Mouse (Mus musculus): ENCODE measurements around the gene Ccng1. TPM values are rescaled to one million over a fixed set of nuclear protein-coding genes. Genes with fewer than 3 reads are reported as not detected.

The Ccng1 gene
- polyA plus RNA-seq (2014; fragmentation: Nextera tagmentation; extraction: Ambion mirVana), result 35.8 and 42.0 TPM in 2 replicates

DNA sequence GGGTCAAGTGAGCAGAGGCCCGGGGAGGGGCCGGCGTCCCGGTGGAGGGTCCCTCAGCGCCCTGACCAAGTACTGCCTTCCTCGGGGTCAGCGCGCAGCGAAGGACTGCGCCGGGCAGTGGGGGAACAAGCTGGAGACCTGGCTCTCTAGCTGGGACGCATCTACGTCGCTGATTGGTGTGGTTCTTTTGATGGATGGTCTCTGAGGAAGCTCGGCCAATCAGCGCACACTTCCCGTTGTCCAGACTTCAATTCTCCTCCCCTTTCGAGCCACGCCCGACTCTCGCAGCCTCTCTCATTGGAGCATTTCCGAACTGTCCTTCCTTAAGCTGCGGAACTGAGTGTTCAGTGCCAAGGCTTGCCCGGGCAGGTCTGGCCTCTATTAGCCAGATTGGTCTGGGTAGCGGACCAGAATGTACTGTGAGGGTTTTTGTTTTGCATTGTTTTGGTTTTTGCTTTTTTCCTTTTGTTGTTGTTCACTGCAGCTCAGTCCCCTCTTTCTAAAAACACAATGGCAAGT, at the start of gene Ccng1:
Gene Ccng1, minus strand, starts transcription at position 203 of the 519 bp plus-strand sequence.
- peak; percentile 97 for DNase-seq
- Histone ChIP-seq H3K9me3 (ENCODE audit: low read depth, low read length) (no peaks in the 10 kb centered on the region), H3K4me1 (ENCODE audit: insufficient read depth) (no peaks in the 10 kb centered on the region), H3K4me2 (peak within 1 kb of the TSS; percentile 64), H3K36me3 (ENCODE audit: insufficient read depth) (0 out of 2 replicates have a peak, but pooled peaks cover 6% of the 10 kb centered on the region), H3K27ac (ENCODE audit: low read depth) (peak within 1 kb of the TSS; percentile 6; the same call in 1 of the 2 replicates), H3K4me3 (ENCODE audit: low read depth, low read length) (peak within 1 kb of the TSS; percentile 75), H3K9ac (peak within 1 kb of the TSS; percentile 82), H3K27me3 (ENCODE audit: insufficient read depth, low read length) (no peaks in the 10 kb centered on the region)
- ATAC-seq (ENCODE audit: insufficient read depth), result peak; percentile 99
- WGBS, result under 1% methylated on average over 25 of the region's 25 CpGs
- TF ChIP-seq CTCF (IDR thresholded peaks at IDR 0.05; ENCODE audit: low read depth), result no peak

- H3K4me2 ChIP-seq, result no peak overlapping the region
- DNase-seq (no peak), ATAC-seq (ENCODE audit: insufficient read depth) (no peak)
- H3K9me3 ChIP-seq (ENCODE audit: low read depth, low read length), result no peaks in the 10 kb centered on the region
- H3K4me3 ChIP-seq (ENCODE audit: low read depth, low read length), result no peak overlapping the region
- no peaks in the 10 kb centered on the region for H3K36me3 ChIP-seq (ENCODE audit: insufficient read depth)
- no peak overlapping the region for H3K27ac ChIP-seq (ENCODE audit: low read depth)
- 56% methylated on average over 5 of the region's 5 CpGs for WGBS
- no peak for TF ChIP-seq CTCF (IDR thresholded peaks at IDR 0.05; ENCODE audit: low read depth)
- H3K27me3 ChIP-seq (ENCODE audit: insufficient read depth, low read length), result no peaks in the 10 kb centered on the region
- no peak overlapping the region for H3K9ac ChIP-seq
- no peaks in the 10 kb centered on the region for H3K4me1 ChIP-seq (ENCODE audit: insufficient read depth)
These were observed 35.2 kb upstream of the Ccng1 start for GRCm38 (mm10) chr11:40790307-40790706.

DNA sequence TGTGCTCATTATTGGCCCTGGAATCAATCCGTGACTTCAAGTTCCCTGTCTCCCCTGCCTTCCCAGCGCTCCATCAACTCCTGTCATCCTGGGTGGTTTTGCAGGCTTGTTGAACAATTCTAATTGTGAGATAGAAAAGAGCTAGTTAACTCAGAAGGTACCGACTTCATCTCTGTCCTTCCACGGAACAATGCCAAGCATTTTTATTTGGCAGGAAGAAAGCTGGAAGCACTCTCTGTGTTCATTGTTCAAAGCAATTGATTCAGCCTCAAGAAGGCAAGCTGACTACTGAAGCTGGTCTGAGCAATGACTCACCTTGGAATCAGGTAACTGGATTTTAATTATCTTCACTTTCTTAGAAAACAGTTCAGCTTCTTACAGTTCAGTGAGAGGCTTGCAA, 34.6 kb upstream of the Ccng1 start:
- WGBS, result 78% methylated on average over 4 of the region's 4 CpGs
- H3K36me3 ChIP-seq (ENCODE audit: insufficient read depth), result no peaks in the 10 kb centered on the region
- no peaks in the 10 kb centered on the region for H3K27me3 ChIP-seq (ENCODE audit: insufficient read depth, low read length)
- no peak overlapping the region for H3K4me3 ChIP-seq (ENCODE audit: low read depth, low read length)
- no peaks in the 10 kb centered on the region for H3K4me1 ChIP-seq (ENCODE audit: insufficient read depth)
- ATAC-seq (ENCODE audit: insufficient read depth) (no peak), DNase-seq (no peak)
- TF ChIP-seq CTCF (IDR thresholded peaks at IDR 0.05; ENCODE audit: low read depth), result no peak
- H3K9ac ChIP-seq, result no peak overlapping the region
- no peaks in the 10 kb centered on the region for H3K9me3 ChIP-seq (ENCODE audit: low read depth, low read length)
- H3K4me2 ChIP-seq, result no peak overlapping the region
- no peak overlapping the region for H3K27ac ChIP-seq (ENCODE audit: low read depth)

GRCm38 (mm10) chr11:40786900-40787299, 31.8 kb upstream of the Ccng1 start:
- Histone ChIP-seq H3K4me3 (ENCODE audit: low read depth, low read length) (no peak overlapping the region), H3K9ac (no peak overlapping the region), H3K36me3 (ENCODE audit: insufficient read depth) (no peaks in the 10 kb centered on the region), H3K9me3 (ENCODE audit: low read depth, low read length) (no peaks in the 10 kb centered on the region), H3K27ac (ENCODE audit: low read depth) (no peak overlapping the region), H3K4me2 (no peak overlapping the region), H3K27me3 (ENCODE audit: insufficient read depth, low read length) (no peaks in the 10 kb centered on the region), H3K4me1 (ENCODE audit: insufficient read depth) (no peaks in the 10 kb centered on the region)
- WGBS, result 80% methylated on average over 2 of the region's 2 CpGs
- DNase-seq (no peak), ATAC-seq (ENCODE audit: insufficient read depth) (no peak)
- TF ChIP-seq CTCF (IDR thresholded peaks at IDR 0.05; ENCODE audit: low read depth), result no peak

- Histone ChIP-seq H3K4me1 (ENCODE audit: insufficient read depth) (no peaks in the 10 kb centered on the region), H3K4me3 (ENCODE audit: low read depth, low read length) (no peak overlapping the region), H3K36me3 (ENCODE audit: insufficient read depth) (no peaks in the 10 kb centered on the region), H3K27ac (ENCODE audit: low read depth) (no peak overlapping the region), H3K27me3 (ENCODE audit: insufficient read depth, low read length) (no peaks in the 10 kb centered on the region), H3K9me3 (ENCODE audit: low read depth, low read length) (no peaks in the 10 kb centered on the region), H3K4me2 (no peak overlapping the region), H3K9ac (no peak overlapping the region)
- 78% methylated on average over 8 of the region's 8 CpGs for WGBS
- TF ChIP-seq CTCF (IDR thresholded peaks at IDR 0.05; ENCODE audit: low read depth), result no peak
- no peak for DNase-seq
- ATAC-seq (ENCODE audit: insufficient read depth), result no peak
These were observed 29.2 kb upstream of the Ccng1 start for GRCm38 (mm10) chr11:40784326-40784725.

- WGBS, result 89% methylated on average over 1 of the region's 1 CpGs
- H3K4me2 ChIP-seq, result no peak overlapping the region
- H3K9ac ChIP-seq, result no peak overlapping the region
- no peaks in the 10 kb centered on the region for H3K9me3 ChIP-seq (ENCODE audit: low read depth, low read length)
- no peaks in the 10 kb centered on the region for H3K4me1 ChIP-seq (ENCODE audit: insufficient read depth)
- no peak for TF ChIP-seq CTCF (IDR thresholded peaks at IDR 0.05; ENCODE audit: low read depth)
- no peak overlapping the region for H3K4me3 ChIP-seq (ENCODE audit: low read depth, low read length)
- no peak for DNase-seq
- no peaks in the 10 kb centered on the region for H3K36me3 ChIP-seq (ENCODE audit: insufficient read depth)
- no peaks in the 10 kb centered on the region for H3K27me3 ChIP-seq (ENCODE audit: insufficient read depth, low read length)
- no peak for ATAC-seq (ENCODE audit: insufficient read depth)
- no peak overlapping the region for H3K27ac ChIP-seq (ENCODE audit: low read depth)
These were observed 28.2 kb upstream of the Ccng1 start for GRCm38 (mm10) chr11:40783346-40783745.

GRCm38 (mm10) chr11:40781857-40782256, 26.7 kb upstream of the Ccng1 start:
- no peak overlapping the region for H3K27ac ChIP-seq (ENCODE audit: low read depth)
- ATAC-seq (ENCODE audit: insufficient read depth), result no peak
- 58% methylated on average over 2 of the region's 2 CpGs for WGBS

More at GRCm38 (mm10) chr11:40781857-40782256, 26.7 kb upstream of the Ccng1 start:
- no peaks in the 10 kb centered on the region for H3K9me3 ChIP-seq (ENCODE audit: low read depth, low read length)
- no peak for TF ChIP-seq CTCF (IDR thresholded peaks at IDR 0.05; ENCODE audit: low read depth)
- H3K27me3 ChIP-seq (ENCODE audit: insufficient read depth, low read length), result no peaks in the 10 kb centered on the region
- H3K4me2 ChIP-seq, result no peak overlapping the region
- no peak for DNase-seq
- H3K9ac ChIP-seq, result no peak overlapping the region
- H3K4me1 ChIP-seq (ENCODE audit: insufficient read depth), result no peaks in the 10 kb centered on the region
- H3K36me3 ChIP-seq (ENCODE audit: insufficient read depth), result no peaks in the 10 kb centered on the region
- H3K4me3 ChIP-seq (ENCODE audit: low read depth, low read length), result no peak overlapping the region

Data from lung, embryonic 14.5 days (tissue).